Mouse (Mus musculus) limb, embryonic 15.5 days (tissue): ENCODE measurements around the gene Rspry1. TPM values are rescaled to one million over a fixed set of nuclear protein-coding genes. Genes with fewer than 3 reads are reported as not detected.

Experiments
- ATAC-seq: fragments of 200-750 bp; cut with Nextera tagmentation; 2 replicates; pipeline ENCODE4 v1.8.0; 2017; ENCODE audit warnings: low read depth, moderate TSS enrichment; ENCODE audit not compliant: insufficient number of reproducible peaks, low FRiP score, low TSS enrichment
- H3K27ac ChIP-seq: fragments of 300-500 bp; sonication (generic); 2 replicates; pipeline ENCODE4 v1.5.1; 2015; ENCODE audit warnings: moderate library complexity, mild to moderate bottlenecking, inconsistent platforms
- H3K27me3 ChIP-seq: fragments of 300-500 bp; sonication (generic); 2 replicates; pipeline ENCODE4 v1.6.1; 2015; ENCODE audit warnings: inconsistent platforms
- H3K36me3 ChIP-seq: fragments of 300-500 bp; sonication (generic); 2 replicates; pipeline ENCODE4 v1.6.1; 2015; ENCODE audit warnings: inconsistent platforms
- H3K4me1 ChIP-seq: fragments of 300-500 bp; sonication (generic); 2 replicates; pipeline ENCODE4 v1.6.1; 2015; ENCODE audit warnings: inconsistent platforms
- H3K4me2 ChIP-seq: fragments of 300-500 bp; sonication (generic); 2 replicates; pipeline ENCODE4 v1.6.1; 2015; ENCODE audit warnings: mild to moderate bottlenecking, inconsistent platforms
- H3K4me3 ChIP-seq: fragments of 300-500 bp; sonication (generic); 2 replicates; pipeline ENCODE4 v1.5.1; 2015; ENCODE audit warnings: mild to moderate bottlenecking, inconsistent platforms
- H3K9ac ChIP-seq: fragments of 300-500 bp; sonication (generic); 2 replicates; pipeline ENCODE4 v1.6.1; 2015; ENCODE audit warnings: inconsistent platforms
- H3K9me3 ChIP-seq: fragments of 300-500 bp; sonication (generic); 2 replicates; pipeline ENCODE4 v1.6.1; 2016; ENCODE audit warnings: inconsistent platforms
- WGBS: fragments of 180-500 bp; shearing (Covaris S2); methylation state at CpG from one replicate; pipeline ENCODE4 v1.1.7; 2015; 5-methylcytosine and 5-hydroxymethylcytosine counted together
- polyA plus RNA-seq: library from polyadenylated mRNA; unstranded; fragments of >200 nt; fragmentation: Nextera tagmentation; extraction: Ambion mirVana; gene quantifications from 2 replicates; pipeline ENCODE4 v1.2.1, GENCODE M21; 2015

The Rspry1 gene
- polyA plus RNA-seq, 1 experiment from 2014 or later, result 36.7 TPM

DNA sequence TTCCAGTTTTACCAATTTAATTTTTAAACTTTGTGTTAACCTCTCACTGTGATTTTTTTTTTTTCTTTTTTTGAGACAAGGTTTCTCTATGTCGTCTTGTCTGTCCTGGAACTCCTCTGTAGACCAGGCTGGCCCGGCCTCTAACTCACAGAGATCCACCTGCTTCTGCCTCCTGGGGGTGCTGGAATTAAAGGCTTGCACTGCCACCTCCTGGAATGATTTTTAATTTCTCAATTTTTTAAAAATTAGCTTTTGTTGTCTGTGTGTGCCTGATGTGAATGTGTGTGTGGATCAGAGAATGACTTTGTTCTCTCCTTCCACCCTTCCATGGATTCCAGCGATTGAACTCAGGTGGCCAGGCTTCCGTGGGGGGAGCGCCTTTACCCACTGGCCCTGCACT is 5.3 kb downstream of the Rspry1 start:
- WGBS, result 95% methylated on average over 5 of the region's 5 CpGs
- no peak overlapping the region for H3K27ac ChIP-seq
- no peaks in the 10 kb centered on the region for H3K27me3 ChIP-seq
- no peaks in the 10 kb centered on the region for H3K9me3 ChIP-seq
- H3K4me2 ChIP-seq, result no peak overlapping the region
- H3K4me1 ChIP-seq, result peaks cover 9% of the 10 kb centered on the region; the same call in 1 of the 2 replicates
- H3K9ac ChIP-seq, result no peak overlapping the region
- H3K36me3 ChIP-seq, result no peaks in the 10 kb centered on the region
- H3K4me3 ChIP-seq, result no peak overlapping the region
- no peak for ATAC-seq

DNA sequence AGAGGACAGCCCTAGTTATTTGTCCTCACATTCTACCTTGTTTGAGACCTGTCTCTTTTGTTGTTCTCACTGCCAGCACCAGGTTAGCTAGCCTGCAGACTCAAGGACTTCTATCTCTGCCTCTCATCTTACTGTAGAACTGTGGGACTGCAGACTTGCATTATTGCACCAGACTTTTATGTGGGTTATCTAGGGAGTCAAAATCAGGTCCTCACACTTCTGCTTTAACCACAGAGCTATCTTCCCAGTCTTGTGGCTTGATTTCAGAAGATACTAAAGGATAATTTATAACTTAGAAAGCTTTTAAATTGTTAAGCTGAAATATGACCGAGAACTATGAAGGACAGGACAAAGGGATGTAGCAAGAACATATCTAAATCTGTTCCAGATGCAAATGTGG is 23.1 kb downstream of the Rspry1 start:
- no peak for ATAC-seq
- H3K4me3 ChIP-seq, result no peak overlapping the region
- peaks cover 16% of the 10 kb centered on the region for H3K36me3 ChIP-seq
- no peak overlapping the region for H3K27ac ChIP-seq
- H3K4me1 ChIP-seq, result no peaks in the 10 kb centered on the region
- no peak overlapping the region for H3K4me2 ChIP-seq
- 84% methylated on average over 1 of the region's 1 CpGs for WGBS
- H3K27me3 ChIP-seq, result no peaks in the 10 kb centered on the region
- no peaks in the 10 kb centered on the region for H3K9me3 ChIP-seq
- no peak overlapping the region for H3K9ac ChIP-seq

DNA sequence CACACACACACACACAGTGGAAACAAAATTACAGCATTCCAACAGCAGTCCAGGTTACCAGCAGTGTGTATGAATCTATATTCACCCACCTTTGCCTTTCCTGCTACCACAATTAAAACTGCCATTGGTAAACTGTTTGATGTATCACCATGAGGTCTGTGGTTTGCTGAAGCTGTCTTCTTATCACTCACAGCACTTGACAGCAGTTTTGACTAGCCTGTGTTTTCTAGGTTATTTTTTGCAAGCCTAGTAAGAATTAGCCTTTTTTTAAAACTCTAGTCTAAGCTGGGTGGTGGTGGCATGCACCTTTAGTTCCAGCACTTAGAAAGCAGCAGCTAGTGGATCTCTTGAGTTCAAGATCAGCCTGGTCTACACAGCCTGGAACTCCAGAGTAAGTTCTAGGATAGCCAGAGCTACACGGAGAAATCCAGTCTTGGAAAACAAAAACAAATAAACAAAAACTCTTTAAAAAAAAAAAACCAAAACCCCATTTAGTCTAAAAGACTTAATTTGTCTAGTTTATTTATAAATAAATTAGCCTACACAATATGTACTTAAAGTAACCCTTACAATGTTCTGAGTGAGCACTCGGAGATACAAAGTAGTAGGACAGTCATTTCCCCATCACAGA is 31.9 kb downstream of the Rspry1 start:
- Histone ChIP-seq H3K27me3 (no peaks in the 10 kb centered on the region), H3K9ac (no peak overlapping the region), H3K4me3 (no peak overlapping the region), H3K9me3 (no peaks in the 10 kb centered on the region), H3K4me2 (no peak overlapping the region), H3K4me1 (no peaks in the 10 kb centered on the region), H3K27ac (no peak overlapping the region), H3K36me3 (peaks cover 66% of the 10 kb centered on the region)
- ATAC-seq, result no peak
- 89% methylated on average over 2 of the region's 2 CpGs for WGBS

DNA sequence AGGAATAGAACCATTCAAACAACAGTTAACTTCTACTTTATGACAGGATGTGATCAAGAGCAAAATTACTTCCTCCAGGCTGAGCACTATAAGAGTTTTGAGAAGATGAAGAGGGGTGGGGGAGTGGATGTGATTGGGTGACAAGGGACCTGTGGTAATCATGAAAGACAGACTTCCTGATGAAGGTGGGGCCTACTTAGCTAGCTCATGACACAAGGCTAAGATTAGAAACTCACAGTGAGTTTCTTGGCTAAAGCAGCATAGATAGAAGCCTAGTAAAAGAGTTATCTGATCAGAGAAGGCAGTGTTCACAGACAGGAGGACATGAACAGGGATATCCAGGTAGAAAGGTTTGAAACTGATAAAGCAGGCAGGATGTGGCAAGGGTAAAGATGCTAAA is 32.5 kb downstream of the Rspry1 start:
- H3K4me3 ChIP-seq, result no peak overlapping the region
- H3K4me2 ChIP-seq, result no peak overlapping the region
- H3K27me3 ChIP-seq, result no peaks in the 10 kb centered on the region
- H3K9me3 ChIP-seq, result no peaks in the 10 kb centered on the region
- H3K9ac ChIP-seq, result no peak overlapping the region
- ATAC-seq, result no peak
- H3K36me3 ChIP-seq, result peaks cover 71% of the 10 kb centered on the region
- H3K27ac ChIP-seq, result no peak overlapping the region
- H3K4me1 ChIP-seq, result no peaks in the 10 kb centered on the region

DNA sequence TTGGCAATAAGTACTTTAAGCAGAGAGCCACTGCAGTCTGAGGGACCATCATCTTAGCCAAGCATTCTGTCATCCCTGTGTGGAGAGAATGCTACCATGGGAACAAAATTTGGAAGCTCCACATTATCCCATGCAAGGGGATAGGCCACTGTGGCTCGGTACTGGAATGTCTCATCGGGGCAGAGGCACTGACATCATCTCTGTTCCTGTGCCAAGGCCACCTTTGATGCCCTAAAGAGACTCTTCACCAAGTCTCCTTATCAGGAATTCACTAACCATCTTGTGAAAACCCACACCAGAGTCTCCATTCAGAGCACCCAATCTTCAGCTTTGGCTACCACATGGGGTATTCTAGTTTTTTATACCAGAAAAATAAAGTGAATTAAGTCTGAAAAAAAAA is 39.4 kb downstream of the Rspry1 start:
- no peak for ATAC-seq
- H3K9me3 ChIP-seq, result no peaks in the 10 kb centered on the region
- 96% methylated on average over 2 of the region's 2 CpGs for WGBS
- no peak overlapping the region for H3K4me3 ChIP-seq
- peaks cover 76% of the 10 kb centered on the region for H3K36me3 ChIP-seq
- H3K9ac ChIP-seq, result no peak overlapping the region
- H3K4me1 ChIP-seq, result no peaks in the 10 kb centered on the region
- no peak overlapping the region for H3K4me2 ChIP-seq
- no peaks in the 10 kb centered on the region for H3K27me3 ChIP-seq
- no peak overlapping the region for H3K27ac ChIP-seq

DNA sequence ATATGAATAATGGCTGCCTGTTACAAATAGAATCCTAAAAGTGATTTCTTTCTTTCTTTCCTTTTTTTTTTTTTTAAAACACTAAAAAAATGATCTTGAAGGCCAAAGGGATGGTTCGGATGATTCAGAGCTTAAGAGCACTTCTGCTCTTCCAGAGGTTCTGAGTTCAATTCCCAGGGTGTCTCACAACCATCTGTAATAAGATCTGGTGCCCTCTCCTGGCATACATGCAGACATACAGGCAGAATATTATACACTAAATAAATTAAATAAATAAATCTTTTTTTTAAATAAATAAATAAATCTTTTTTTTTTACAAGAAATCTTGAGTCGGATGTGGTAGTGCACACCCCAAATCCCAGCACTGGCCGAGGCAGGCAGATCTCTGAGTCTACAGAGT is 40.2 kb downstream of the Rspry1 start:
- H3K9ac ChIP-seq, result no peak overlapping the region
- WGBS, result 89% methylated on average over 3 of the region's 3 CpGs
- no peaks in the 10 kb centered on the region for H3K4me1 ChIP-seq
- peaks cover 76% of the 10 kb centered on the region for H3K36me3 ChIP-seq
- H3K27me3 ChIP-seq, result no peaks in the 10 kb centered on the region
- no peak overlapping the region for H3K4me3 ChIP-seq
- no peak overlapping the region for H3K27ac ChIP-seq
- ATAC-seq, result no peak
- no peak overlapping the region for H3K4me2 ChIP-seq
- H3K9me3 ChIP-seq, result no peaks in the 10 kb centered on the region

DNA sequence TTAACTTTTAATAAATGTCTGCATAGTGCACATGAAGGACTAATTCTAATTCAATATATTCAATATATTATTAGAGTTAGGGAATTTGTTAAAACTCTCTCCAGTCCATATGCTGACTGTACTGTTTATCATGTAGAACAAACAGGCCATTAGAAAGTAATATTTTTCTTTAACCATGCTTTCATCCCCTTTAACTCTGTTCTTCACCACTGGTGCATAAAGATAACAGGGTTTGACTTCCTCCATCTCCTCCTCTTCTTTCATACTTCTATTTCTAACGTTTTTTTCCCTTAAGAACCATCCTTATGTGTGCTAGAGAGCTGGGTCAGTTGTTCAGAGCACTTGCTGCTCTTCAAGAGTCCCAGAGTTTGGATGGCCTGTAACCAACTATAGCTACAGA is 43.5 kb downstream of the Rspry1 start:
- no peak for ATAC-seq
- Histone ChIP-seq H3K9ac (no peak overlapping the region), H3K27me3 (no peaks in the 10 kb centered on the region), H3K27ac (no peak overlapping the region), H3K4me2 (no peak overlapping the region), H3K36me3 (peaks cover 67% of the 10 kb centered on the region), H3K4me1 (no peaks in the 10 kb centered on the region), H3K4me3 (no peak overlapping the region), H3K9me3 (no peaks in the 10 kb centered on the region)
- 44% methylated on average over 1 of the region's 1 CpGs for WGBS

DNA sequence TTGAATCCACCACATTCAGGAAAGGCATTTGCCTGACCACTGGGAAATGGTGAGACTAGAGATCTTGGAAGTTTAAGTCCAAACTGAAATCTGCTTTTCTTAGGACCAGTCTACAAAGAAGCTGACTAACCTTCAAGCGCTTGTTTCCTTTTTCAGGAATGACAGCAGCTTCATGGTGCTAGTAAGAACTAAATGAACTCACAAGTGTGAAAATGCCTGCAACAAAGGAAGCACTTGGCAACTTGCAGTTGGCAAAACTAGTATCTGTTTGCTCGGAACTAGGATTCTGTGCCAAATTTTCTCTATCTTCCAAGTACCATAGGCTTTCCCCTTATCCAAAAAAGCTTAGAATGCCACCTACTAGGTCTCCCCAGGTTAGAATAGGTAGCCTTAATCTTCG is 44.4 kb downstream of the Rspry1 start:
- H3K4me1 ChIP-seq, result no peaks in the 10 kb centered on the region
- 90% methylated on average over 3 of the region's 3 CpGs for WGBS
- no peaks in the 10 kb centered on the region for H3K27me3 ChIP-seq
- H3K4me2 ChIP-seq, result no peak overlapping the region
- ATAC-seq, result no peak
- no peak overlapping the region for H3K9ac ChIP-seq
- no peak overlapping the region for H3K4me3 ChIP-seq
- H3K27ac ChIP-seq, result no peak overlapping the region
- no peaks in the 10 kb centered on the region for H3K9me3 ChIP-seq
- H3K36me3 ChIP-seq, result peaks cover 63% of the 10 kb centered on the region

DNA sequence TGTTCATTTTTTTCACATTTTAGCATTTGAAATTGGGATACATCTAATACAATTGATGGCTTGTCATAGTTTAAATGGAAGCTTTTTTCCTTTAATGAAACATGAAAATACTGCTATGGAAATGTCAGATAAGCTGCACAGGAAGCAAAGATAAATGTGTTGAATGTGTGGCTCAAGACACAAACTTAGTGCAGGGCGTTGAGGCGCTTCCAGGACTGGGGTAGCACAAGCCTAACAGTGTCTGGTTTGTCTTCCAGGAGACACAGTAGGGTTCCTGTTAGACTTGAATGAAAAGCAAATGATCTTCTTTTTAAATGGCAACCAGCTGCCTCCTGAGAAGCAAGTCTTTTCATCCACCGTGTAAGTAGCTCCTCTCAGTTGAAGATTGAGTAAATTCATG is 47.8 kb downstream of the Rspry1 start:
- Histone ChIP-seq H3K4me3 (no peak overlapping the region), H3K9ac (no peak overlapping the region), H3K9me3 (no peaks in the 10 kb centered on the region), H3K4me2 (no peak overlapping the region), H3K4me1 (no peaks in the 10 kb centered on the region), H3K27me3 (no peaks in the 10 kb centered on the region), H3K36me3 (peaks cover 72% of the 10 kb centered on the region), H3K27ac (no peak overlapping the region)
- 70% methylated on average over 3 of the region's 3 CpGs for WGBS
- ATAC-seq, result no peak

DNA sequence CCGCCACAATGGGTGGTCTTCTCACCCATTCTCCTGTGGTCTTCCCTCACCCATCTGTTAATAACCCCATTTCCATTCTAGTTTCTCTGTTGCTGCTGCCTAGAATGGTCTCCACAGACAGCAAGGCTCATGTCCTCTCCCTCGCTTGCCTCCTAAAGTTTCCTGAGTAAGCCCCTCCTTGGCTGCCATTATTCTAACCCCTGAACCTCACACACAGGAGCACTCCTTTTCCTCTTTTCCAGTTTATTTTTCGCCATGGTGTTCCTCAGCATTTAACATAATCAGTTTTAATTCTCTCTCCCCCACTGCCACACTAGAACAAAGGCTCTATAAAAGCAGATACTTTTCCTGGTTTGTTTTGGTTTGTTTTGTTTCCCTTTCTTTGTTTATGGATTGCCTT is 51.2 kb downstream of the Rspry1 start:
- H3K9ac ChIP-seq, result no peak overlapping the region
- no peaks in the 10 kb centered on the region for H3K27me3 ChIP-seq
- no peak overlapping the region for H3K4me3 ChIP-seq
- H3K36me3 ChIP-seq, result peaks cover 78% of the 10 kb centered on the region
- no peaks in the 10 kb centered on the region for H3K4me1 ChIP-seq
- no peak overlapping the region for H3K27ac ChIP-seq
- WGBS, result 91% methylated on average over 3 of the region's 3 CpGs
- H3K4me2 ChIP-seq, result no peak overlapping the region
- no peaks in the 10 kb centered on the region for H3K9me3 ChIP-seq
- ATAC-seq, result no peak

DNA sequence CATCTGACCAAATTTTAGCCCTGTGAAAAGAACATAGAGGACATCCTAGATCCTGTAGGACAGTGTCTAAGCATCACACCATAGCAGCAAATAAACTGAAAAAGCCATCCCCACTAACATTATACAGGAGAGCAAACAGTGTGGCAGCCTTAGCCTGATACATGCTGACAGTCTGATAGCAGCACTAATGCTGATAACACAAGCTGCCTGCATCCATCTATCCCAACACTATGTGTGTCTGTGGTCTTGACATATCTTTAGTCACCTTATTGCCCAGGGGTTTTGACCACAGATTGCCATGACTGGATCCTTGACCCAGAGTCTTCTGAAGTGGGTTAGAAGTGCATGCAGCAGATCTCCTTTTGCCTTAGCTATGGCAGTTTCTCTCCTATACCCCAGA is 53.3 kb downstream of the Rspry1 start:
- Histone ChIP-seq H3K36me3 (peaks cover 74% of the 10 kb centered on the region), H3K27ac (no peak overlapping the region), H3K27me3 (no peaks in the 10 kb centered on the region), H3K9ac (no peak overlapping the region), H3K4me1 (no peaks in the 10 kb centered on the region), H3K4me3 (no peak overlapping the region), H3K9me3 (no peaks in the 10 kb centered on the region), H3K4me2 (no peak overlapping the region)
- ATAC-seq, result no peak

DNA sequence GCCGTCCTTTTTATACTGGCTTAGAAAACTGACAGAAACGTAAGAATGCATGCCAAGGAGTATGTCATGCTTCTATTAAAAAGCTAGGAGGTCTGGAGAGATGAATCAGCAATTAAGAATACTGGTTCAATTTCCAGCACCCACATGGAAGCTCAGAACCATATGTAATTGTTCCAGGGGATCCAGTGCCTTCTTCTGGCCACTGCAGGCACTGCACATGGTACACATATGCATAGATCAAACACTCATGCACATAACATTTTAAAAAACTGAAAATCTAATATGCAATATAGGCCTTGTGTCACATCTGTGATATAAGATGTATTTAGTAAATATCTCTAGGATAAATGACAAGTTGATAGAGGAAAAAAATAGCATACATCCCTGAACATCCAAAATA is 56.3 kb downstream of the Rspry1 start:
- H3K4me3 ChIP-seq, result no peak overlapping the region
- H3K27ac ChIP-seq, result no peak overlapping the region
- H3K4me2 ChIP-seq, result no peak overlapping the region
- 78% methylated on average over 2 of the region's 2 CpGs for WGBS
- H3K9ac ChIP-seq, result no peak overlapping the region
- no peak for ATAC-seq
- H3K4me1 ChIP-seq, result no peaks in the 10 kb centered on the region
- peaks cover 50% of the 10 kb centered on the region for H3K36me3 ChIP-seq
- H3K9me3 ChIP-seq, result no peaks in the 10 kb centered on the region
- no peaks in the 10 kb centered on the region for H3K27me3 ChIP-seq

DNA sequence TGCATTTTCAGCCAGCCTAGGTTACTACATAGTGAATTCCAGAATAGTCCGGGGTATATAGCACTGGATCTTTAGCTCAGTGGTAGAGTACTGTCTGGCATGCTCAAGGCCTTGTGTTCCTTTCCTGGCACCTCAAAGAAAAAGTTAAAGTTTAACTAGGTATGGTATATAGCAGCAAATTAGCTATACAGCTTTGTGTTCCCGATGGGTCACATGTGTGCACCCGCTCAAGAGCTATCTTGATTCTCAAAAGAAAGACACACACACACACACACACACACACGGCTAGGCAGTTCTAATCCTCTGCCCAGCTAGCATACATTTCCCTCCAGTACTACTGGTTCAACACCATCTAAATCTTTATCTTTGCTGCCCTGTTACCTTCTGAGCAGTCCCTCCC is 58.7 kb downstream of the Rspry1 start:
- 95% methylated on average over 4 of the region's 4 CpGs for WGBS
- no peaks in the 10 kb centered on the region for H3K4me1 ChIP-seq
- no peak overlapping the region for H3K4me2 ChIP-seq
- no peak for ATAC-seq
- H3K9ac ChIP-seq, result no peak overlapping the region
- no peaks in the 10 kb centered on the region for H3K27me3 ChIP-seq
- H3K9me3 ChIP-seq, result no peaks in the 10 kb centered on the region
- peaks cover 33% of the 10 kb centered on the region for H3K36me3 ChIP-seq
- H3K27ac ChIP-seq, result no peak overlapping the region
- no peak overlapping the region for H3K4me3 ChIP-seq
